Mouse (Mus musculus): ENCODE measurements around the gene Actr3b.

- no peak for TF ChIP-seq POLR2A (IDR thresholded peaks at IDR 0.05; ENCODE audit: borderline replicate concordance, control insufficient read depth, low read depth, low read length)
- TF ChIP-seq CTCF (IDR thresholded peaks at IDR 0.05; ENCODE audit: control insufficient read depth, insufficient read depth, low read length) = no peak
These were observed 41.9 kb downstream of the Actr3b start for GRCm38 (mm10) chr5:25801744-25802143.
